Mouse (Mus musculus): ENCODE results near the gene Tlr12.
"Not testable (repeated sequence)": the region's sequence is repeated elsewhere in the genome, so short reads cannot be mapped to it uniquely, and the experiment has no call there.

The Tlr12 gene

DNA sequence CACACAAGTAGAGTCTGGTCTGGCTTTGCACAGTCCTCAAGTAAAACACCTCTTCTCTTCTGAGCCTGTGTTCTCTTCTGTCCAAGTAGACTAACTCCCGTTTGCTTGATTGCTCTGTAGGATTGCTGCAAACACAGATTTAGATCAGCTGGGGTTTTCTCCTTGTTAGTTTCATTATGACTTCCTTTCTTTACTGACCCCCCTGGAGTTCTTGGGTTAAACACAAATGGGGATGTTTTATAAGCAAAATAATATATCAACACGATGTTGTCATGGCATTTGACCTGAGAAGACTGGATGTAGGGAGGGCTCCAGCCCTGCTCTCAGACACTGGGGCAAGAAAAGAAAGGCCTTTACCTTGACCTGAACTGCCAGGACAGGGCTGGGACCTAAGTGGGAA, 544 bp upstream of the Tlr12 start:
- DNase-seq: no peak

DNA sequence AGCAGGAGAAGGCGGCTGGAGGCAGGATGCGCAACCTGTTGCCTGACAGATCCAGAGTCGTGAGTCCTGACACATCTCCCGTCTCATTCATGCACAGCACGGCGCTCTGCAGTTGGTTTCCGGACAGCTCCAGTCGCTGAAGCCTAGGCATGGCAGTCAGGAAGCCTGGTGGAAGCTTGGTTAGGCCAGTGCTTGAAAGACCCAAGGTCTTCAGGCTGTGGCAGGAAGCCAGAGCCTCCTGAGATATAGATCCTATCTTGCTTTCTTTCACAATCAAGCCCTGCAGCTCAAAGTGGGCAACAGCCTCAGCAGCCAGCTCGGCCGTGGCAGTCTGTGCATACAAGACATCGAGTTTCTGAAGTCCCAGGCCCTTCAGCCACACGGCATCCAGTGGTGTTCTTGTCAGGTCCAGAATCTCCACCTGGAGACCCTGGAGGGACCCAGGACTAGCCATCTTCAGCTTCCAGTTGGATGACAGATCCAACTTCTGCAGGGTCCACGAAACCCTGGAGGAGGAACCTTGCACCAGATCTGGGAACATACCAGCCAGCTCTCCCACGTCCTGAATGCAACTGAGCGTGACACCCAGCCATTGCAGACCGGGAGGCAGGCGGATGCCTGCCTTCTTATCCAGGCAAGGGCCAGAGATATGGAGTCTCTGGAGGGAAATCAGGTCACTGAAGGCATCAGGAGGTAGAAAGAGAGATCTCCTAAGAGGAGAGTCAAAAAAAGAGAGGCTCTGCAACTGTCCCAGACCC, 877 bp downstream of the Tlr12 start:
- no peak for DNase-seq

DNA sequence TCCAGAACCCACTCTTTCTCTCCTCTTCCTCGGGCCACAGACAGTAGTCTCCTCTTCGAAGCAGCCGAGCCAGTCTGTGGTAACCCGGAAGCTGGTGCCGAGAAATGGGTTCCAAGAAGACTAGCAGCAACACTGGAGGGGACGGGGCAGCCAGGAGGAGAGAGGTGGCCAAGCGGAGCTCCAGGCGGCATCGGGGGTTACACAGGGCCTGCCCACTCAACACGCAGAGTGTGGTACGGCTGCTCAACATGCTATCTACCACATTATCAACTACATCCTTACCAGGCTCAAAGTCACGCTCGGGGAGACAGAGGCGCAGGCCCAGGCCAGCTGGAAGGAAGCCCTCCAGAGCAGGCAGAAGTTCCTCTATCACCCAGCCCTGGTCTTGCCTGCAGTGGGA, 2.7 kb downstream of the Tlr12 start:
- DNase-seq: no peak

DNA sequence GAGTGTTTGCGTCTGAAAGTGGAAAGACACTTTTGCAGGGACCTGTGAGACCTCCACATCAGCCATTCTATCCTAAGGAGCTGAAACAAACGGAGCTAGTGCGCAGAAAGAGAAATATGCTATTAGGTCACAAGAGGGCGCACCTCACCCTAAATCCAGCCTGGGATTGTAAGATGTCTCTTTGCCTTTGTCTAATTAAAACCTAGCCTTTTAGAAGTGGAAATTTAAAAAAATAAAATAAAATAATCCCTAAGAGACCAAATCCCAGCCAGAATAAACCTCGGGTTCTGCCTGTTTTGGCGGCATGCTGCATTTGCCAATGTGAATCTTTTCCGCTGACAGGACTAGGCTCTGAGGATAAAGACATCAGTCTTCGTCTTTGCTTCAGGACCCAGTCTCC, 5.1 kb downstream of the Tlr12 start:
- peak; percentile 63 to 69 for DNase-seq

DNA sequence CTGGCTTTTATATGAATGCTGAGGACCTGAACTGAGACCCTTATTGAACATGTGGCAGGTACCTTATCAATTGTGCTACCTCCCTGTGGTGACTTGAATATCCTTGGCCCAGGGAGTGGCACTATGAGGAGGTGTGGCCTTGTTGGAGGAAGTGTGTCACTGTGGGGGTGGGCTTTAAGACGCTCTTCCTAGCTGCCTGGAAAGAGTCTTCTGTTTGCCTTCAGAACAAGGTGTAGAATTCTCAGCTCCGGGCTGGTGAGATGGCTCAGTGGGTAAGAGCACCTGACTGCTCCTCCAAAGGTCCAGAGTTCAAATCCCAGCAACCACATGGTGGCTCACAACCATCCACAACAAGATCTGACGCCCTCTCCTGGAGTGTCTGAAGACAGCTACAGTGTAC, 6.7 kb downstream of the Tlr12 start:
- not testable (repeated sequence) for DNase-seq

DNA sequence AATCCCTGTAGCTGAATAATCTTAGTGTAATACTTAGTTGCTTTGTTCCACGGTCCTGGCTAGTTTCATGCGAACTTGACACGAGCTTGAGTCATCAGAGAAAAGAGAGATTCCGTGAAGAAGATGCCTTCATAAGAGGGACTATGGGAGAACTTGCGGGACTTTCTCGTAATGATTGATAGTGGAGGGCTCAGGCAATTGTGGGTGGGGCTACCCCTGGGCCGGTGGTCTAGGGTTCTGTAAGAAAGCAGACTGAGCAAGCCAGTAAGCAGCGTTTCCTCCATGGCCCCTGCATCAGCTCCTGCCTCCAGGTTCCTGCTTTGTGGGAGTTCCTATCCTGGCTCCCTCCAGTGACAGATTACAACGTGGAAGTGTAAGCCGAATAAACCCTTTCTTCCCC, 7.7 kb downstream of the Tlr12 start:
- DNase-seq: no peak

DNA sequence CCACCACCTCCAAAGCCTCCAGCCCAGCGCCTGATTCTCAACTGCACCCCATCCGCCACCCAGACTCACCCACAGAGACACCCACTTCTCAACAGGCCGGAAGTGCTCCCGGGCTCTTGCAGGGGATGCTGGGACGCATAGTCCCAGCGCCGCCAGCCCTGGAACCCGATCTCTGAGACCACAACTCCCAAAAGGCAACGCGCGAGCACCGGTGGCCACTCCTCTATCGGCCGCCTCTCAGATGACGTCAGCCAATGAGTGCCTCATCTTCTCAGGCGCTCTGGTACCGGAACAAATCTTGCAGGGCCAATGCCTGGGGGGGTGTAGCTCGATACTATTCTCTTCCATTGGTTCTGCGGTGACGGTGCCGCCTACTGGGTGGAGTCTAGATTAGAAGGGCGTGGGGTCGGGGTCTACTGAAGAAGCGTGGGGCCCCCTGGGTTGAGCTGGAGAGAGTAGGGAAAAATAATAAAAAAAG, 8.5 kb downstream of the Tlr12 start, which contains the start of gene Zscan20:
Zscan20 (minus strand) TSS at position 174 of the 478 bp plus-strand sequence.
- peak; percentile 91 to 95 for DNase-seq

DNA sequence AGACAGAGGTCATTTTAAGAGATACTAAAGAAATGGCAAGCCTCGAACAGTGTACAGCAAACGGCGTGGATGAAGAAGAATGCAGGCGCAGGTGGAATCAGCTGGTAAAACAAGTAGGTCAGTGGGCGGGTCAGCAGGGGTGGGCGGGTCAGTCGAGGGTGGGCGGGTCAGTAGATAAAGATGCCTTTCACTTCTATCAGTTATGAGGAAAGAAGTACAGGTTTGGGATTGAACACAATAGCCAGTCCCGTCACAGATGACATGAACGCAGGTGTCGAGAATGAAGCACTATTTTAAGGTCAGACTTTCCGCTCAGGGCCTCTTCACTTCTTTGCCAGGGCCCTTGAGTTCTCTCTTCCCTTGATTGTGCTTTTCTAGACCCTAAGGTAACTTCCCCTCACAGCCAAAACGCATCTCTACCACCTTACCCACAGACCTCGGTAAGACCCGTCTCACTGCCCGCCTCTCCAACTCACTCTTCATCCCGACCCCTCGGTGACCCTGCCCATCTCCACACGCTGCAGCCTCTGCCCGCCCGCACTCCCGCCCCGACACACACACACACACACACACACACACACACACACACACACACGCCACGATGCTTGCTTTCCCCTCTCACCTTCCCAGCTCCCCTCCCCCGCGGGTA, 9.0 kb downstream of the Tlr12 start:
- peak in 1 of 2 experiments; percentile 37 for DNase-seq

DNA sequence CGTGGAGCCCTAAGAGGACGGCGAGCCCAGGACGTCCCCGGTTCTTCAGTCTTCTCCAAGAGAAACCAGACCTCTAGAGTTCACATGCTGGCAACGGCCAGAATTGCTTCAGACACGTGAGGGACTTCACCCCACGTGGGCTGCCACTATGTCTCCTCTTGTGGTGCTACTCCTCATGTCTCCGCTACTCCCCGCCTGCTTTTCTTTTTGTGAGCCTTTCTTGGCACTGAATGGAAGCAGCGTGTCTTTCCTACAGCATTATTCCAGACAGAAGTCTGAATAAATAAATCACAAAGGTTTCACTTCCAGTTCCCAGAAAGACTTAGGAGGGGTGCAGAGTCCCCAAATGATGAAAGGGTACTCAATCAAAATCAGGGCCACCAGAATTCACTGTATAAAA, 10.8 kb downstream of the Tlr12 start:
- DNase-seq: no peak

DNA sequence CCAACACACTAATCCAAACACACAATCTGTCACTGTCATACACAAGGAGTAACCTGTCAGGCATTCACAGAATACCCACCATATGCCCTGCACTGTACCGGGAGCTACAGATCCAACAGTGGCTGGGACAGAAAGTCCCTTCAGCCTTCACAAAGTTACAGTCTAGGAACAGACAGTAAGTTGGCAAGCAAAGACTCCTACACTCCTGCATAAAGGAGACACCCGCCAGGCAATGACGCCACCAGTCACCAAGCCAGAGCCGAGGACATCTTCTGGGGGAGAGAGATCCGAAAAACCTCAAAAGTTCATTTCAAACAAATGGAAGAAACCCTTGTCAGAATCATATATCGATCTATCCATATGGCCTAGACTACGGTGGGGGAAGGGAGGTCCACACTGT, 11.8 kb downstream of the Tlr12 start:
- no peak for DNase-seq

DNA sequence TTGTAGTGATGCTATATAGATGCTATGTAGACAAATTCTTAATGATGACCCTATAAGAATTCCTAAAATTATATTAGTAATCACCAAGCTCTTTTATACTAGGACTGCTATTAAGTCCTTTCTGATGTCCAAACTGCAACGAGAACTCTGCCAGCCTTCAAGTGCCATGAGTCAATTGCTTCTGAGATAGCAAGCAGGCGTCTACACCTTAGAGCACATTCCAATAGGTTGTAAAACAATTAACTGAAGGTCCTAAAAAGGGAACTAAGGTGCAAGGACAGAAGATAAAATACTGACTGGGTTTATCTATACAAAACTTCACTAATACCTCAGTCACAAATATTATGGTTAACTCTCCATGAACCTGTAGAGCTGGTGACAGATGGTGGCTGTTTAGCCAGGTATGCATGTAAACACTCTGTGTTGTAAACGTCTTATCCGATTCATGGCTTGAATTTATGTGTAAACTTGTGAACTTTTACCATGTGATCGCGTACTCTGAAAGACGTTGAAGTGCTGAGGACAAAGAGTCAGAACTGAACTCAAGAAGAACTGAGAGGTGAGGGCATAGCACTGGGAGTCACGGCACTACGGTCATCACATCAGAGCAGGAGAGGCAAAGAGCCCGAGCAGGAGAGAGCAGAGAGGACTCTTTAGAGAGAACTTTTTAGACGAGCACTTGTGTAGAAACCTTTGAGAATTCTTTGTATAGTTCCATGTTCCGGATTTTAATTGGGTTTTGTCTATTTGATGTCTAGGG, 20.4 kb downstream of the Tlr12 start:
- no peak for DNase-seq

DNA sequence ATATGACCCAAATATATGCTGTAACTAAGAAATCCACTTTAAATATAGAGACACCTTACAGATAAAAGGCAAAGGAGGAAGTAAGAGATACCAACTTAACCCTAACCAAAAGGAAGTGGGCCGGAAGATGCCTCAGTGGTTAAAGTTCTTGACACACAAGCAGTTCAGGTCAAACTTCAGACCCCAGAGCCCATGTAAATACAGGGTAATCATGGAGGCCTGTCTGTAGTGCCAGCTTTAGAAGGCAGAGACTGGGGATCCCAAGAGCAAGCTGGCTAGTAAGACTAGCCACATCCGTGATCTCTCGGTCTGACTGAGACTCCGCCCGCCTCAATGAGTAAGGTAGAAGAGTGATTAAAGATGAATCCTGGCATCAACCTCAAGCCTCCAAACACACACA, 24.4 kb downstream of the Tlr12 start:
- no peak for DNase-seq

DNA sequence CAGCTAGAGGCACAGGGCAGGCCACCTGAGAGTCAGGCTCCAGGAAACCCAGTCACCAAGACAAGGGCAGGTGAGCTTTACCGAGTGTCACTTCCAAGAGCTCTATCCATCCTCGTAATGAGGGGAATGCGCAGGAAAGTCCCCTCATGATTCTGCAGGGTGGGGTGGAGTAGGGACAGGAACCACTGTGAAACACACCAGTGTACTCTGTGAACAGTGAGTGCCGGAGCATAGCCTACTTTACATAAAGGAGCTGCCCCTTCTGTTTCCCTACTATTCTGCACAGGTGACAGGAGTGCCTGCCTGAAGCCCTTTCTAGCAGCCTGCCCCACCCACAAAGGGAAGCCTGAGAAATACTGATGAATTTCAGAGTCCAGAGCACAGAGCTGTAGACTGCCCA, 25.1 kb downstream of the Tlr12 start:
- no peak for DNase-seq

DNA sequence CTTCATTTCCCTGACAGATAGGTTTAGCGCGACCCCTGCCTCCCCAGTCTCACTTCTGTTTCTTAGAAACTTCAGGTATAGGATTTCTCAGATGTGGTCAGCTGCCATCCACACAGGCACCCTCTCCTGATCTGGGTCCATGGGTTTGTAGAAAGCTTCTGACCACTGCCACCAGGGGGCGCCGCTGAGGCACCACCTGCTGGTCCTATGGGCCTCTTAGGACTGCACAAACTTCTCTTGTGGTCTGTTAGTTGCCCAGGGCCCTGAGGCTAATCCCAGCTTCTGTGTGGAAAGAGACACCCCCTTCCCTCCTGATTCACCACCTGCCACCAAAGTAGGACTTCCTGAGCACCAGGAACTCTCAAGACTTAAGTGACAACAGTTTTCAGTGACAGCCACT, 39.2 kb downstream of the Tlr12 start:
- DNase-seq: peak in 1 of 2 experiments; percentile 21

DNA sequence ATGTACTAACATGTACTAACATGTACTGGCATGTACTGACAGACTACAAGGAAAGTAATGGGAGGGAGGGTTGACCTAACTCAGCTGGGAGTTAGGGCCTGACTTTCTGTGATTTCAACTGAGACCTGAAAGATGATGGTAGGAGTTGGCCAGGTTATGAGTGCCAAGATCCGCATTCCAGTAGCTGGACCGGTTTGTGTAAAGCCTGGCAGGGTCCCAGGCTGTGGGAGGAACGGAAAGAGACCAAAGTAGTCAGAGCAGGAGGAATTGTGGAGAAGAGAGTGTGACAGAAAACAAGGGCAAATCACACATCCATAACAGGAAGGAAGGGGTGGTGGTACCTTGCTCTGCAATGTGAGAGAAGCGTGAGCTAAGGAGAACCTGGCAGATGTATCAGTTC, 42.6 kb downstream of the Tlr12 start:
- no peak for DNase-seq
